Mouse (Mus musculus) erythroblast, embryonic 14.5 days (primary cell): ENCODE data around the gene Utp20.

ENCODE experiments used
- GATA1 ChIP-seq: IDR thresholded peaks from 2 replicates; pipeline ENCODE4 v1.6.1; 2012; ENCODE audit warnings: low read length, inconsistent platforms, mixed read lengths
- TAL1 ChIP-seq: IDR thresholded peaks from 3 replicates; pipeline ENCODE4 v1.6.1; 2012; ENCODE audit warnings: low read length, inconsistent platforms, mixed read lengths

DNA sequence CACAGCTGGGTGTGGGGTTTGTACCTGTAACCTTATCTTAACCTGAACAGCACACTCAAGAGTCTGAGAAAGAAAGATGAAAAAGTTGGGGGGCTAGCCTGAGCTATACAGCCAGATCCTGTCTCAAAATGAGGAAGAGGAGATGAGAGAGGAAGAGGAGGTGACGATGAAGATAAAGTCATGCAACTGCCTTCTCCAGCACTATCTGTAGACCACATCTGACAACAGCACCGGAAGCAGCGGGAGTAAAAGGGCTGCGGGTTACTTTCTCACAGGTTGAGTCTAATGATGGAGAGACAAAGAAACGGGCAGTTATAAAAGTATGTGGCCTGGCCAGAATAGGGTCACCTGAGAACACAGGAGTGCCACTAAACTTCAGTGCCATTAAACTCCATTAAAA, 57.6 kb downstream of the Utp20 start:
- TF ChIP-seq TAL1 (no peak), GATA1 (no peak)
